Mouse (Mus musculus) retina, embryonic 14.5 days (tissue): Measurements from ENCODE around the gene AC129217.1.
A peak's percentile ranks its signal among the peaks of the same experiment; 100 is the strongest.

Experiments
- DNase-seq: peaks from one replicate; pipeline ENCODE4 v3.0.0-alpha.2; 2015; ENCODE audit warnings: low spot score

AC129217.1 gene

DNA sequence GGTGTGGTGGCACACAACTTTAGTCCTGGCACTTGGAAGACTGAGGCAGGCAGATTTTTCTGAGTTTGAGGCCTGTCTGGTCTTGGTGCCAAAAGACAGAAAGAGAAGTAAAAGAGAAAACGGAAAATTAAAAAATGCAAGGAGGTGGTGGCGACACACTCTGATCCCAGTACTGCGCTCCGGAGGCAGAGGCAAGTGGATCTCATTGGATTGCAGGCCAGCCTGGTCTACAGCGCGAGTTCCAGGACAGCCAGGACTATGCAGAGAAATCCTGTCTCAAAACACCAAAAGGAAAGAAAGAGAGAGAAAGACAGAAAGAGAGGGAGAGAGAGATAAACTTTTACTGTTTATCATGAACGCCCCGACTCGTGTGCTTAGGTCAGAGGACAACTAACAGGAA is 41.3 kb downstream of the AC129217.1 start:
- no peak for DNase-seq

DNA sequence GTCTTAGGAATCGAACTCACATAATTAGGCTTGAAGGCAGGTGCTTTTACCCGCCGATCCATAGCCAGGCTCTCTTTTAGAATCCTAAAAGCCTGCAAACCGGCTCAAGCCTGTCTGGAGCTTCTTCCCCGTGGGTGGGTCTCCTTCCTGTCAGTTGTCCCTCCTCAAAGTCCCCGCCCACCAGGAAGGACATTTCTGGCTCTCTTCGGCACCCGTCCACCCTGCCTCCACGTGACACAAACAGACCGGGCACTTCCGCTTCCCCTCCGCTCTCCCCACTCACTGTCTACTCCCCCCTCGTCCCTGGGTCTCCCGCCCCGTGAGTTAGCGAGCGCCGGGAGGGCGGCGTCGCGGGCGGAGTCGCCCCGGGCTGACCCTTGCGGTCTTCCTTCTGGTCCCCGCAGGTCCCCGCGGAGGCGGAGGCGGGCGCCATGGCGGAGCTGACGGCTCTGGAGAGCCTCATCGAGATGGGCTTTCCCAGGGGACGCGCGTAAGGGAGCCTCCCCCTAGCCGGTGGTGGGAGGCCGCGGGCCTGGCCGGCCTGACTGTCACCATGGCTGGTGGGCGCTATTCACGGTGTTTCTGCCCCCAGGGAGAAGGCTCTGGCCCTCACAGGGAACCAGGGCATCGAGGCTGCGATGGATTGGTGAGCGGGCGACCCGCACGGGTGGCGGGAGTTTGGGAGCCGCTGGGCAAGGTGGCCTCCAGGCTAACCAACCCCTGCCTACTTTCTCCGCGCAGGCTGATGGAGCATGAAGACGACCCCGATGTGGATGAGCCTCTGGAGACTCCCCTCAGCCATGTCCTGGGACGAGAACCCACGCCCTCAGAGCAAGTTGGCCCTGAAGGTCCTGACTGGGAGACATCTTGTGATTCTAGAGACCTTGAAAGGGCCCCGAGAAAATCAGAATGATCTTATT is 42.0 kb downstream of the AC129217.1 start, which contains the start of gene Ubxn1:
Gene Ubxn1 (plus strand): TSS at position 230 of the 920 bp plus-strand sequence.
- DNase-seq, result peak; percentile 97

DNA sequence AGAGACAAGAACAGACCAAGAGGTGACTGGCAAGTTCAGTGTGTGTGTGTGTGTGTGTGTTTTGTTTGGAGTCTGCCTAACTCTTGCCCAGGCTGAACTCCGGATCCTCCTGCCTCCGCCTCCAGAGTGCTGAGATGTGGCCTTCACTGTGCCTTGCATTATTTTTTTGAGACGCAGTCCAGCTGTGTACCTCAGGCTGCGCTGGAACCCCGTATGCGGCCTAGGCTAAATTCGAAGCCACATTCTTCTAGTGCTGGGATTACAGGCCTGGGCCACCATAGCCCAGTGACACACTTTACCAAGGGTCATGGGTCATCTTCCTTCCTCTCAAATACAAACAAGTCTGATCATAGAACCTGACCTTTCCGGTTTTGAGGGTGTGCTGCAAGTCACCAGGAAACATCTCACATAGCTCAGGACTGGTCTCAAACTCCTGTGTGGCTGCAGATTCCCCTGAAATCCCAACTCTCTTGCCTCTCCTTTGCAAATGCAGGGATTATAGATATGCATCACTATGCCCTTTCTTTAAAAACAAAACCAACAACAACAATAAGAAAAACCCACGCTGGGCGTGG is 42.8 kb downstream of the AC129217.1 start:
- no peak for DNase-seq

DNA sequence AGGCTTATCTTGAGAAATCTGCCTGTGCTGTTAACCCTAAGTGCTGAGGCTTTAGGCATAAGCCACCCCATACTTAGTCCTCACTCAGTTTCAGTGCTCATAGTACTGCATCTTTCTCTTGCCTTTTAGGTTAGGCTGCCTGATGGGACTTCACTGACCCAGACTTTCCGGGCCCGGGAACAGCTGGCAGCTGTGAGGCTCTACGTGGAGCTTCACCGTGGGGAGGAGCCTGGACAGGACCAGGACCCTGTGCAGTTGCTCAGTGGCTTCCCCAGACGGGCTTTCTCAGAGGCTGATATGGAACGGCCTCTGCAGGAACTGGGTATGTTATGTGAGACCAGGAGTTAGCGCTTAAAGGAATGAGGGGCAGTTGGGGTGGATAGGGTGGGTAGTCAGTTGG is 45.5 kb downstream of the AC129217.1 start:
- DNase-seq, result no peak

DNA sequence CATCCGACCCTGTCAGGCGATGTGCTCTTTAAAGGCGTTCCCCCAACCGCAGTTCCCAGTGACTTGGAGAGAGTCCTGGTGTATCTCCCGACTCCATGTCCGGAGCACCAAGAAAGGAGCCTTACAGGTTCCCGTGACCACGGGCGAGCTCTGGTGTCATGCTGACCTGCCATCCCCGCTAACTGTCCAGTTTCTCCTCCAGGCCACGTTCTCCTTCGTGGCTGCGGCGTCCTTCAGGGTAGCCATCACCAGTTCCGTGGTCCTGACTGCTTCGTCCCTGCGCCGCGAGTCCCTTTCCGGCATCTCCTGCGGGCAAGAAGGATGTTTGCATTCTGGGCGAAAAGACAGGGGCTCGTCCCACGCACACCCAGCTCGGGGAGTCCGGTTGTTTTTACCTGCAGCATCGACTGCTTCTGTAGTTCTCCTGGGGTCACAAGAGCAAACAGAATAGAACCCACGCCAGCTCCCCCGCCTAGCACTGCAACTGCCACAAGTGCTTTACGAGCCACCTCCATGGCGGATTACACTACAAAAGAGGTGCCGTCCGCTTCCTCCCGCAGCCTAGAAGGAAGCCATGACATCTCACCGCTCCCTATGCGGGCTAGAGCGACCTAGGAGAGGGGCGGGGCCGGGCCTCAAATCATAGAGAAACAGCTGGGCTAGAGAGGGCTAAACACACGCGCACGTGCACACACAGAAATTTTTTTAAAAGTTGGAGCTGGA is 50.9 kb downstream of the AC129217.1 start, which contains the start of gene Uqcc3:
Gene Uqcc3 (minus strand): TSS at position 613 of the 723 bp plus-strand sequence.
- DNase-seq, result peak; percentile 92

DNA sequence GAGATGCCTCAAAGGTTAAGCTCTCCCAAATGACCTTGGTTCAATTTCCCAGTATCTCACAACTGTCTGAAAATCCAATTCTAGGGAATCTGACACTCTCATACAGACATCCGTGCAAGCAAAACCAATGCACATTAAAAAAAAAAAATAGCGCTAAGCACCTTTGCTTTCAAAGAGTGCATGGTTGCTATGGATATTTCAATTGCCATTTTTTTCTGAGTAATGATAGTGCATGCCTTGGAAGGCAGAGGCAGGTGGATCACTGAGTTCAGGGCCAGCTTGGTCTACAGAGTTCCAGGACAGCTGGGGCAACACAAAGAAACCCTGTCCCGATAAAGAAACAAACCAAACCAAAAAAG is 51.4 kb downstream of the AC129217.1 start:
- DNase-seq, result no peak

DNA sequence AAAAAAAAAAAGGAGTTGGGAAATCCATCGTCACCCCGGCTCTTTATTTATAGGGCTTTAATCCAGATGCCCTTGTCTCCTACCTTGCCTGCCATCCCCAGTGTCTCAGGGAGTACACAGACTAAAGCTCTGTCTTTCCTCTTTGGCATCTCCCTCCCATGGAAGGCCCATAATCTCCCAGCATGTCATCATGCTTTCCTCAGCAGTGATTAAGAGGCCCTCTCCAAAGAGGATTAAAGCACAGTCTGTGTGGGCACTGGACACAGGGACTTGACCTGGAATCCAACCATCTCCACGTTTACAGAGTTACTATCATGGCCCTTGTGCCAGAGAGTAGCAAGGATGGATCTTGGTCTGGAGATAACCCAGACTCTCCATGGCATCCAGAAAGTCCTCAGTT is 54.0 kb downstream of the AC129217.1 start, which contains the start of the genes Lbhd1 and Gm49403:
Gene Lbhd1 (plus strand): TSS at position 117 of the 400 bp plus-strand sequence.
Gene Gm49403 (plus strand): TSS at position 315 of the 400 bp plus-strand sequence.
- no peak for DNase-seq

DNA sequence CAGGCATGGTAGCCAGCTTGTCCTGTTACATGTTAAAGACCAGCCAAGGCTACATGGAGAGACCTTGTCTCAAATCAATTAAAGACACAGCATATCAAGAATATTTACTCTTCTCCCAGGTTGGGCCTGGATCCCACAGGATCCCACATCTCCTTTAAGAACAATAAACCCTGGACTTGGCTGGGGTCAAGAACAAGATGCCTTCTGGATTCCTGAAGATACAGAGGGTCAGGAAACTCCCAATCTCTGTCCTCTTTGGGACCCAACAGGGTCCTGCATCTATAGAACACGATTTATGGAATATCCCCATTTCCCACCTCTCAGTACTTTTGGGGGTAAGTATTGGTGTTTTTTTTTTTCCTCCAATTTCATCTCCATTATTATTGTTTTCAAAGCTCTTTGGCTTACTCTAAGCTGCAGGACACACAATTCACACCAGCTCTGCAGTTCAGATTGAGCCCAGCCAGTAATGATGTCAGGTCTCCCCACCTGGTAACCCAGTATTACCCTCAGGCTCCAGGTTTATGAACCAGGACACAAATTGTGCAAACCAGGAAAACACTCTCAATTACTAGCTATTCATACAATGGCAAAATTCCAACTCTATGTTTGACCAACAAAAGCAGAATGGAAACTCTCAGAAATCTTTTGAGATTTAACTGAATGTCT is 57.5 kb downstream of the AC129217.1 start:
- DNase-seq, result no peak

DNA sequence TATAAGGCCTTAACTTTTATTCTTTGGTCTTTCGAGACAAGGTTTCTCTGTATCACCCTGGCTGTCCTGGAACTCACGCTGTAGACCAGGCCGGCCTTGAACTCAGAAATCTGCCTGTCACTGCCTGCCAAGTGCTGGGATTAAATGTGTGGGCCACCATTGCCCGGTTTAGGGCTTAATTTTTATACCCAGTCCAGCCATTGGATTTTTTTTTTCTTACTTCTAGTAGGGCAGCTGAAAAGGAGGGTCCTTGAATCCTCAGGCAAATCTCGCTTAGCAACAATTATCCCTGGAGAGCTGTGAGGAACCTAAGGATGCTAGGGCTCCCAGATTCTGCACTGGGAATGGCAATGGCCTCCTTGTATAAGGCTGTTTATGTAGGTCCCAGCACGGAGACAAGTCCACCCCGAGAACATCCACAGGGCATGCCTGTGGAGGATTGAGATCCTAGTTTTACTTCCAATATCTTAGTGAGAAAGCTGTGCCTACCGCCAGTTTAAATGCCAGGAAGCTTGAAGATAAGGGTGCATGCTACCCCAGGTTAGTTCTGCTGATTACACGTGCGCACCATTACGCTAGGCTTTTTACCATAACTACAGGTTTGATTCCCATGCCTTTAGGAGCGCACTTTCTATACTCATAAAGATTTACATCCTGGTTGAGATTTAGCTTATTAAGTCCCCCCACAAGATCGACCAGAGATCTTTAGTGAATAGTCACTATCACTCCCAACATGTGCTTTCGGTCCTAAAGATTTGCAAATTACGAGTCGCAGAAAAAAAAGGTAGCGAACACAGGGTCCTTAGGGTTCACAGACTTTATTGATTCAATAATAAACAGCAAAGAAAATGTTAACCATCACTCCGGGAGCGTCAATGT is 58.3 kb downstream of the AC129217.1 start:
- DNase-seq, result no peak

DNA sequence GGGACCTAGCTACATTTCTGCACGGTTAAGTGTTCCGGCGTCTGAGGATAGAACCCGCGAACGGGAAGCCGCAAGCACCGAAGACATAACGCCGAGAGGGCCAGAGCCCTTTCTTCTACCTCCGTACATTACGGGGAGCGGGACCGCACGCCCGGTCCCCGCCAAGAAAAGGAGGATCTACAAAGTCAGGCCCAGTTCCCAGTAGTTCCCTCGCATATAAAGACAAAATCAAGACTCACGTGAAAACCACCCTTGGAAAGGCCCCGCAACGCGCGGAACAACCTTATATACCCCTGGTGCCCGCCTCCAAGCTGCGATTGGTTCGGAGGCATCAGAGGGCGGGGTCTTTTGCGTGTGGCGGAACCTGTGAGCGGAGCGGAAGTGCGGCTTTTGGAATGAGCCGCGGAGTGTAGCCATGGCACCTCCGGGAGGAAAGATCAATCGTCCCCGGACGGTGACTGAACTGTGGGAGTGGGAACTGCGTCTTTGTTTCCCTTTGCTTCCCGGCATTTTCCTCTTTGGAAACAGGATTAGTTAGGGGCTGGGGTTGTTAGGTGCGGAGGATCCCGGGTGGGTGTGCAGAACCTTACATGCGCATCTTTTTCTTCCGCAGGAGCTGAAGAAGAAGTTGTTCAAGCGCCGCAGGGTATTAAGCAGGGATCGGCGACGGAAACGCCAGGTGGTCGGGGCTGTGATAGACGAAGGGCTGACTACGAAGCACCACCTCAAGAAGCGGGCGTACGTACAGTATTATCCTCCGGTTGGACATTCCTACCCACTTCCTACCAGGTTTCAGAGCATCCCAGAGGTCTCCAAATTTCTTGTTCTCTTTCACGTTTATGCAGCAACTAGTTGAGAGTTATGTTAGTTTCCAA is 59.2 kb downstream of the AC129217.1 start, which contains the start of the genes 1810009A15Rik and Gm49416:
Gene 1810009A15Rik (plus strand): TSS at position 343 of the 875 bp plus-strand sequence.
Gene Gm49416 (plus strand): TSS at position 416 of the 875 bp plus-strand sequence.
- DNase-seq, result peak; percentile 97
